Mouse (Mus musculus): ENCODE results near the gene Dffb.

DNA sequence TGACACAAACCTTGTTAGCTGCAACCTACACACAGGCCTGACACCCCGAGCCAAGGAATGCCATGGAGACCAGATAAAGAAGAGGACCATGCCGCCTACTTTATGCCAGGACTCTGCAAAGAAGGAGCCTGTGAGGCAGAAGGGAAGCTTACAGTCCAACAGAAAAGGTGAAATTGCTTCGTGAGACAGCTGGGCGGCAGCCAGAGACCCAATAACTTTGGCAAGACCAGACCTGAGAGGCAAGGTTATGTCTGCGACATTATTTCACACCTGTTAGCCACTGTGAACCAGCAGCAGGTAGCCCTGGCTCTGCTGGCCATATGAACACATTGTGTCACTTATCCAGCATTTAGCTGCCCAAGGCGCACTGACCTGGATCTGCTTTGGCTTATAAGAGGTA is 29.2 kb downstream of the Dffb start:
- TF ChIP-seq CTCF (IDR thresholded peaks at IDR 0.05; ENCODE audit: extremely low read depth, insufficient read depth, insufficient read length, insufficient replicate concordance), result no peak
- TF ChIP-seq POLR2A (IDR thresholded peaks at IDR 0.05; ENCODE audit: low read depth, low read length), result no peak

All from spleen, adult 2 months (tissue).